Mouse (Mus musculus): ENCODE results near the gene Chka.
A peak's percentile ranks its signal among the peaks of the same experiment; 100 is the strongest.

The Chka gene

GRCm38 (mm10) chr19:3922661-3923371 is 71.2 kb downstream of the Chka start:
- DNase-seq, result peak in 1 of 2 experiments; percentile 39

- DNase-seq, result peak; percentile 68 to 79
These were observed 72.0 kb downstream of the Chka start for GRCm38 (mm10) chr19:3923586-3923985.

- peak in 1 of 2 experiments; percentile 12 for DNase-seq
These were observed 72.6 kb downstream of the Chka start for GRCm38 (mm10) chr19:3924190-3924589.

GRCm38 (mm10) chr19:3924868-3925267 is 73.3 kb downstream of the Chka start:
- DNase-seq, result no peak

- DNase-seq, result no peak
These were observed 74.3 kb downstream of the Chka start for GRCm38 (mm10) chr19:3925859-3926258.

GRCm38 (mm10) chr19:3926279-3926678 is 74.7 kb downstream of the Chka start:
- DNase-seq, result peak; percentile 53 to 61

- no peak for DNase-seq
These were observed 75.1 kb downstream of the Chka start for GRCm38 (mm10) chr19:3926685-3927084.

- DNase-seq, result no peak
These were observed 76.4 kb downstream of the Chka start for GRCm38 (mm10) chr19:3927989-3928388.

GRCm38 (mm10) chr19:3928779-3929178 is 77.2 kb downstream of the Chka start:
- no peak for DNase-seq

GRCm38 (mm10) chr19:3929211-3929941 is 77.8 kb downstream of the Chka start, which contains the start of gene Aldh3b1:
TSS of gene Aldh3b1 (minus strand) at chr19:3929808.
- peak; percentile 80 to 88 for DNase-seq

- DNase-seq, result no peak
These were observed 78.9 kb downstream of the Chka start for GRCm38 (mm10) chr19:3930262-3931057.

GRCm38 (mm10) chr19:3931716-3932115 is 80.1 kb downstream of the Chka start:
- no peak for DNase-seq

GRCm38 (mm10) chr19:3935032-3935895 is 83.7 kb downstream of the Chka start, which contains the start of gene Unc93b1:
TSS of gene Unc93b1 (plus strand) at chr19:3935186.
- peak; percentile 73 to 84 for DNase-seq

- DNase-seq, result peak; percentile 69 to 78
These were observed 84.6 kb downstream of the Chka start for GRCm38 (mm10) chr19:3935896-3936850.

GRCm38 (mm10) chr19:3942315-3942714 is 90.7 kb downstream of the Chka start:
- no peak for DNase-seq

GRCm38 (mm10) chr19:3942986-3943735 is 91.6 kb downstream of the Chka start:
- DNase-seq, result peak; percentile 57 to 66
